ENCODE assay signal across 22 mouse cellular contexts in the genomic region with DNA sequence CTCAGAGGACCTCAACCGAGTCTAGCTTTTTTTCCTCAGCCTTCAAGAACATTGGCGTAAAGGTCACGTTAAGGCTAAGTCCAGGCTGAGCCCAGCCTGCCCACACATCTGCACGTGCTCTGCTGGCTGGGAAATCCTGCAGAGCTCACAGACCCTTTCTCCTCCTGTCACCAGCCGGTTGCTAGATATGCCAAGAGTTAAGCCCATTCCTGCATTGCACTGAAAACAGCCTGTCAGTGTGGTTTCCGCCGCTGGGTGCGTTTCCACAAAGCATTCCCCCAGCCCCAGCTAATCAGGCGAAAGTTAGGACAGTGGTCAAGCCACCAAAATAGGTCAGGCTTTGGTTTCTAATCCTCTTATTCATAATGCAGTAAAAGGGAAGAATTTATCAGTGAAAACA.
DNase-seq lines count a peak whose midpoint lies in the region; ATAC-seq and TF ChIP-seq lines count a peak whose summit lies in the region.
"Had no signal": no experiment of that assay in that cellular context is flagged by ENCODE, and none has a peak within 500 bp of the region (broad histone marks: within the 10 kb centered on the region; RNA-seq: fewer than 3 reads in every experiment).

No protein-coding gene starts in this region.

- H3K4me2 ChIP-seq in stomach, embryonic 16.5 days (ENCODE audit: low read depth, low read length) = no peak overlapping the region
- no peak overlapping the region for H3K4me2 ChIP-seq in stomach, postnatal 0 days (replicated peaks; ENCODE audit: low read depth)
- H3K4me2 ChIP-seq in midbrain, embryonic 15.5 days = peak overlapping the region; percentile 26; the same call in 1 of the 2 replicates
- H3K4me2 ChIP-seq: embryonic facial prominence, embryonic 12.5 days; forebrain, embryonic 12.5 days; hindbrain, embryonic 13.5 days; intestine, embryonic 15.5 days; limb, embryonic 15.5 days; lung, embryonic 14.5 days had no signal

- no peak for TF ChIP-seq POLR2A in heart, adult 2 months (IDR thresholded peaks at IDR 0.05; ENCODE audit: insufficient read depth, low read depth, low read length)

- intact Hi-C loops in heart, adult 2 months (cut with DNase I) = loop anchor here (2.0 to 5.0 kb wide), 2 partner anchors 20 to 76 kb away; a partner anchor contains a TSS
- intact Hi-C loops in left cerebral cortex, postnatal 25 days (cut with DNase I) = no loop called here

- WGBS in heart, adult 2 months = 68% methylated on average over 9 of the region's 9 CpGs
- WGBS in stomach, embryonic 16.5 days = 54% methylated on average over 9 of the region's 9 CpGs
- WGBS in stomach, postnatal 0 days = 53% methylated on average over 9 of the region's 9 CpGs
- WGBS in midbrain, embryonic 15.5 days = 26% methylated on average over 9 of the region's 9 CpGs

- DNase-seq in heart, adult 2 months = no peak
- no peak for DNase-seq in heart, postnatal 4 days
- no peak for DNase-seq in stomach, postnatal 0 days (ENCODE audit: low spot score)
- DNase-seq in left cerebral cortex, postnatal 25 days (ENCODE audit: low spot score in 2 of 2) = no peak
- DNase-seq in kidney, postnatal 4 days = no peak
- DNase-seq: adrenal gland, postnatal 25 days; B cell, adult 2 months; gastrocnemius, postnatal 10 days; kidney, adult 9 months; left cerebral cortex, postnatal 4 days; thymus, postnatal 4 days had no signal

- no peaks in the 10 kb centered on the region for H3K36me3 ChIP-seq in heart, adult 2 months (ENCODE audit: control insufficient read depth, insufficient read depth, low read length)
- no peaks in the 10 kb centered on the region for H3K36me3 ChIP-seq in stomach, embryonic 16.5 days (ENCODE audit: control insufficient read depth, insufficient read depth, low read length)
- no peaks in the 10 kb centered on the region for H3K36me3 ChIP-seq in stomach, postnatal 0 days (ENCODE audit: control insufficient read depth, insufficient read depth, low read length)
- H3K36me3 ChIP-seq in midbrain, embryonic 15.5 days (replicated peaks) = no peaks in the 10 kb centered on the region
- H3K36me3 ChIP-seq: embryonic facial prominence, embryonic 12.5 days; forebrain, embryonic 12.5 days; heart, embryonic 13.5 days; hindbrain, embryonic 13.5 days; intestine, embryonic 15.5 days; limb, embryonic 15.5 days had no signal

- H3K27me3 ChIP-seq in heart, adult 2 months (ENCODE audit: control insufficient read depth, insufficient read depth, low read length) = no peaks in the 10 kb centered on the region
- H3K27me3 ChIP-seq in stomach, embryonic 16.5 days (ENCODE audit: control insufficient read depth, insufficient read depth, low read length) = no peaks in the 10 kb centered on the region
- H3K27me3 ChIP-seq in stomach, postnatal 0 days (ENCODE audit: control insufficient read depth, insufficient read depth, low read length) = no peaks in the 10 kb centered on the region
- H3K27me3 ChIP-seq in midbrain, embryonic 15.5 days (replicated peaks) = no peaks in the 10 kb centered on the region
- H3K27me3 ChIP-seq: embryonic facial prominence, embryonic 12.5 days; forebrain, embryonic 12.5 days; hindbrain, embryonic 13.5 days; intestine, embryonic 15.5 days; limb, embryonic 15.5 days had no signal

- no peak overlapping the region for H3K4me3 ChIP-seq in heart, adult 2 months
- H3K4me3 ChIP-seq in stomach, embryonic 16.5 days (replicated peaks; ENCODE audit: low read length) = no peak overlapping the region
- H3K4me3 ChIP-seq in stomach, postnatal 0 days (ENCODE audit: low read depth, low read length) = no peak overlapping the region
- no peak overlapping the region for H3K4me3 ChIP-seq in midbrain, embryonic 15.5 days
- H3K4me3 ChIP-seq: embryonic facial prominence, embryonic 12.5 days; forebrain, embryonic 12.5 days; hindbrain, embryonic 13.5 days; intestine, embryonic 15.5 days; limb, embryonic 15.5 days had no signal

- no peak overlapping the region for H3K9ac ChIP-seq in heart, adult 2 months (ENCODE audit: low read depth, low read length)
- H3K9ac ChIP-seq in stomach, embryonic 16.5 days (ENCODE audit: low read length) = no peak overlapping the region
- no peak overlapping the region for H3K9ac ChIP-seq in stomach, postnatal 0 days (ENCODE audit: low read length)
- no peak overlapping the region for H3K9ac ChIP-seq in midbrain, embryonic 15.5 days
- H3K9ac ChIP-seq: embryonic facial prominence, embryonic 12.5 days; forebrain, embryonic 12.5 days; heart, embryonic 13.5 days; hindbrain, embryonic 13.5 days; intestine, embryonic 15.5 days; limb, embryonic 15.5 days; liver, embryonic 14.5 days; lung, embryonic 14.5 days had no signal

- TF ChIP-seq EP300 in heart, adult 2 months (IDR thresholded peaks at IDR 0.05; ENCODE audit: insufficient read depth, low read depth, low read length) = no peak
- TF ChIP-seq EP300 in stomach, postnatal 0 days (optimal IDR thresholded peaks at IDR 0.05) = no peak

- peak overlapping the region; percentile 48; the same call in 1 of the 2 replicates for H3K27ac ChIP-seq in heart, adult 2 months
- peak overlapping the region; percentile 13; the same call in 1 of the 2 replicates for H3K27ac ChIP-seq in stomach, embryonic 16.5 days (ENCODE audit: low read length)
- no peak overlapping the region for H3K27ac ChIP-seq in stomach, postnatal 0 days (replicated peaks)
- no peak overlapping the region for H3K27ac ChIP-seq in midbrain, embryonic 15.5 days
- H3K27ac ChIP-seq: embryonic facial prominence, embryonic 12.5 days; forebrain, embryonic 12.5 days; heart, embryonic 13.5 days; intestine, embryonic 15.5 days; limb, embryonic 15.5 days; liver, embryonic 14.5 days had no signal

- H3K79me2 ChIP-seq in heart, adult 2 months (replicated peaks; ENCODE audit: control insufficient read depth, insufficient read depth, low read length) = no peaks in the 10 kb centered on the region

- no peak for TF ChIP-seq CTCF in heart, adult 2 months (IDR thresholded peaks at IDR 0.05)
- no peak for TF ChIP-seq CTCF in stomach, postnatal 0 days (IDR thresholded peaks at IDR 0.05; ENCODE audit: low read depth)

- no peak for ATAC-seq in stomach, embryonic 16.5 days (ENCODE audit: insufficient read depth, low FRiP score)
- no peak for ATAC-seq in stomach, postnatal 0 days (ENCODE audit: low FRiP score, low TSS enrichment)
- no peak for ATAC-seq in midbrain, embryonic 15.5 days (replicated peaks)
- ATAC-seq: activated CD4-positive, CD25-positive, alpha-beta regulatory T cell, adult 4 months; intestine, embryonic 15.5 days had no signal

- no peaks in the 10 kb centered on the region for H3K9me3 ChIP-seq in stomach, embryonic 16.5 days (replicated peaks; ENCODE audit: control insufficient read depth, low read length)
- no peaks in the 10 kb centered on the region for H3K9me3 ChIP-seq in stomach, postnatal 0 days (ENCODE audit: control insufficient read depth, low read length)
- no peaks in the 10 kb centered on the region for H3K9me3 ChIP-seq in midbrain, embryonic 15.5 days
- H3K9me3 ChIP-seq: embryonic facial prominence, embryonic 12.5 days; forebrain, embryonic 12.5 days; hindbrain, embryonic 13.5 days; intestine, embryonic 15.5 days; limb, embryonic 15.5 days had no signal

- peaks cover 4% of the 10 kb centered on the region; the same call in 1 of the 2 replicates for H3K4me1 ChIP-seq in heart, adult 2 months (ENCODE audit: control insufficient read depth, insufficient read depth, low read length)
- H3K4me1 ChIP-seq in stomach, embryonic 16.5 days (ENCODE audit: control insufficient read depth, insufficient read depth, low read length) = peaks cover 37% of the 10 kb centered on the region
- H3K4me1 ChIP-seq in stomach, postnatal 0 days (replicated peaks; ENCODE audit: control insufficient read depth, insufficient read depth) = peaks cover 2% of the 10 kb centered on the region
- peaks cover 21% of the 10 kb centered on the region for H3K4me1 ChIP-seq in midbrain, embryonic 15.5 days

Comparison
In these comparisons a context has a peak if more than half of its experiments do, and no peak if none do; other contexts are left out.
1. H3K27ac ChIP-seq: peak in heart, adult 2 months (single experiment) and stomach, embryonic 16.5 days (single experiment); none in stomach, postnatal 0 days (single experiment) and midbrain, embryonic 15.5 days (single experiment).